Mouse (Mus musculus) embryonic fibroblast, embryonic 13.5 days (primary cell): ENCODE measurements around the gene Mdfi.

Experiments
- CTCF ChIP-seq: IDR thresholded peaks from 2 replicates; pipeline ENCODE4 v1.5.1; 2011; ENCODE audit warnings: mild to moderate bottlenecking, control low read depth, low read length, moderate library complexity, borderline replicate concordance; ENCODE audit not compliant: insufficient read depth
- POLR2A ChIP-seq: IDR thresholded peaks from 2 replicates; pipeline ENCODE4 v1.6.1; 2011; ENCODE audit warnings: low read depth, mild to moderate bottlenecking, control low read depth, low read length, moderate library complexity

- TF ChIP-seq POLR2A (no peak), CTCF (no peak)
Measured at GRCm38 (mm10) chr17:47782486-47782885, 52.0 kb downstream of the Mdfi start.
